Mouse (Mus musculus) megakaryocyte-erythroid progenitor cell, adult 5 weeks (primary cell): ENCODE data around the gene Ntn5. TPM values are rescaled to one million over a fixed set of nuclear protein-coding genes. Genes with fewer than 3 reads are reported as not detected.

Source experiments
- polyA plus RNA-seq: library from polyadenylated mRNA; stranded (reverse); fragments of >175 nt; gene quantifications from 2 replicates; pipeline ENCODE4 v1.2.3, GENCODE M21; 2012

Gene Ntn5
- polyA plus RNA-seq, result 0.04 TPM in 1 of 2 replicates, not detected in the other

GRCm38 (mm10) chr7:45683396-45684050, at the start of gene Ntn5:
Gene Ntn5, plus strand, starts transcription at chr7:45684022.

GRCm38 (mm10) chr7:45639561-45640027, 44.2 kb upstream of the Ntn5 start, which contains the start of gene Mamstr:
Gene Mamstr, plus strand, starts transcription at chr7:45639977.

GRCm38 (mm10) chr7:45666161-45666560, 17.7 kb upstream of the Ntn5 start, which contains the start of gene Fut2:
Gene Fut2, minus strand, starts transcription at chr7:45666394.

GRCm38 (mm10) chr7:45693921-45694591, 10.2 kb downstream of the Ntn5 start, which contains the start of gene Sec1:
Gene Sec1, minus strand, starts transcription at chr7:45694402.

GRCm38 (mm10) chr7:45699523-45700141, 15.8 kb downstream of the Ntn5 start, which contains the start of gene Car11:
Gene Car11, plus strand, starts transcription at chr7:45699843.

GRCm38 (mm10) chr7:45704730-45705442, 21.1 kb downstream of the Ntn5 start, which contains the start of gene Dbp:
Gene Dbp, plus strand, starts transcription at chr7:45705088.

GRCm38 (mm10) chr7:45715090-45715708, 31.4 kb downstream of the Ntn5 start, which contains the start of gene Rpl18:
Gene Rpl18, plus strand, starts transcription at chr7:45715457.

GRCm38 (mm10) chr7:45717918-45718297, 34.1 kb downstream of the Ntn5 start, which contains the start of gene Sphk2:
Gene Sphk2, minus strand, starts transcription at chr7:45718002.

GRCm38 (mm10) chr7:45720413-45721233, 36.8 kb downstream of the Ntn5 start, which contains the start of gene Fam83e:
Gene Fam83e, plus strand, starts transcription at chr7:45721212.

GRCm38 (mm10) chr7:45725713-45726112, 41.9 kb downstream of the Ntn5 start, which contains the start of gene Spaca4:
Gene Spaca4, minus strand, starts transcription at chr7:45725813.

Other genes with a start within 250 kb of the Ntn5 start
- gene Gys1, start 249.2 kb upstream of the Ntn5 start, polyA plus RNA-seq, result 28.3 and 36.5 TPM in 2 replicates
- gene Ruvbl2, start 245.9 kb upstream of the Ntn5 start, polyA plus RNA-seq, result 407 and 425 TPM in 2 replicates
- 3,550 and 4,748 TPM in 2 replicates for gene Ftl1, start 224.1 kb upstream of the Ntn5 start, polyA plus RNA-seq
- 188 and 194 TPM in 2 replicates for gene Bax, start 217.1 kb upstream of the Ntn5 start, polyA plus RNA-seq
- gene Tulp2, start 202.1 kb upstream of the Ntn5 start, polyA plus RNA-seq, result 0.05 TPM in 1 of 2 replicates, not detected in the other
- gene Gm45808, start 197.2 kb upstream of the Ntn5 start, polyA plus RNA-seq, result not detected in 2 replicates
- gene Dhdh, start 195.2 kb upstream of the Ntn5 start, polyA plus RNA-seq, result 4.6 TPM in 2 replicates
- gene Nucb1, start 173.6 kb upstream of the Ntn5 start, polyA plus RNA-seq, result 728 and 929 TPM in 2 replicates
- gene Ppp1r15a, start 157.8 kb upstream of the Ntn5 start, polyA plus RNA-seq, result 397 and 438 TPM in 2 replicates
- gene Plekha4, start 157.7 kb upstream of the Ntn5 start, polyA plus RNA-seq, result 0.93 and 1.1 TPM in 2 replicates
- 2.8 and 3.1 TPM in 2 replicates for gene Hsd17b14, start 129.1 kb upstream of the Ntn5 start, polyA plus RNA-seq
- 58.9 and 61.2 TPM in 2 replicates for gene Bcat2, start 113.9 kb upstream of the Ntn5 start, polyA plus RNA-seq
- gene Fgf21, start 68.5 kb upstream of the Ntn5 start, polyA plus RNA-seq, result not detected in 2 replicates
- not detected in 2 replicates for gene Fut1, start 66.7 kb upstream of the Ntn5 start, polyA plus RNA-seq
- gene Izumo1, start 62.2 kb upstream of the Ntn5 start, polyA plus RNA-seq, result 0.14 and 0.18 TPM in 2 replicates
- gene Rasip1, start 56.5 kb upstream of the Ntn5 start, polyA plus RNA-seq, result 0.60 and 0.75 TPM in 2 replicates
- 0.30 TPM in 1 of 2 replicates, not detected in the other for gene Mamstr, start 44.0 kb upstream of the Ntn5 start, polyA plus RNA-seq
- gene Fut2, start 17.6 kb upstream of the Ntn5 start, polyA plus RNA-seq, result 0.10 TPM in 1 of 2 replicates, not detected in the other
- gene Sec1, start 10.4 kb downstream of the Ntn5 start, polyA plus RNA-seq, result 0.04 TPM in 1 of 2 replicates, not detected in the other
- 0.31 TPM in 1 of 2 replicates, not detected in the other for gene Car11, start 15.8 kb downstream of the Ntn5 start, polyA plus RNA-seq
- gene Dbp, start 21.1 kb downstream of the Ntn5 start, polyA plus RNA-seq, result 13.7 and 15.4 TPM in 2 replicates
- 13,154 and 13,434 TPM in 2 replicates for gene Rpl18, start 31.4 kb downstream of the Ntn5 start, polyA plus RNA-seq
- gene Sphk2, start 34.0 kb downstream of the Ntn5 start, polyA plus RNA-seq, result 95.0 and 123 TPM in 2 replicates
- gene Fam83e, start 37.2 kb downstream of the Ntn5 start, polyA plus RNA-seq, result 1.4 and 2.6 TPM in 2 replicates
- not detected in 2 replicates for gene Spaca4, start 41.8 kb downstream of the Ntn5 start, polyA plus RNA-seq
- gene Lmtk3, start 99.7 kb downstream of the Ntn5 start, polyA plus RNA-seq, result 0.56 and 0.70 TPM in 2 replicates
- gene Sult2b1, start 100.6 kb downstream of the Ntn5 start, polyA plus RNA-seq, result 1.0 and 2.5 TPM in 2 replicates
- 173 and 197 TPM in 2 replicates for gene Cyth2, start 130.6 kb downstream of the Ntn5 start, polyA plus RNA-seq
- 0.39 and 0.61 TPM in 2 replicates for gene Kcnj14, start 140.8 kb downstream of the Ntn5 start, polyA plus RNA-seq
- 62.6 and 63.0 TPM in 2 replicates for gene Grwd1, start 146.9 kb downstream of the Ntn5 start, polyA plus RNA-seq
- gene Kdelr1, start 188.8 kb downstream of the Ntn5 start, polyA plus RNA-seq, result 264 and 383 TPM in 2 replicates
- 0.50 and 0.76 TPM in 2 replicates for gene Grin2d, start 194.4 kb downstream of the Ntn5 start, polyA plus RNA-seq
- gene Syngr4, start 212.7 kb downstream of the Ntn5 start, polyA plus RNA-seq, result 2.5 and 3.7 TPM in 2 replicates
- gene Tmem143, start 212.9 kb downstream of the Ntn5 start, polyA plus RNA-seq, result 44.0 and 49.4 TPM in 2 replicates
- 249 and 273 TPM in 2 replicates for gene Emp3, start 237.4 kb downstream of the Ntn5 start, polyA plus RNA-seq
- gene Ccdc114, start 240.1 kb downstream of the Ntn5 start, polyA plus RNA-seq, result 2.3 and 4.6 TPM in 2 replicates